Mouse (Mus musculus) lung, postnatal 0 days (tissue): ENCODE data around the gene Adgrg2.

Experiments
- CTCF ChIP-seq: IDR thresholded peaks from 2 replicates; pipeline ENCODE4 v1.5.1; 2016; ENCODE audit warnings: antibody characterized with exemption, mild to moderate bottlenecking
- EP300 ChIP-seq: IDR thresholded peaks from 2 replicates; pipeline ENCODE4 v1.6.1; 2016; ENCODE audit warnings: antibody characterized with exemption, mild to moderate bottlenecking, control low read depth

GRCm38 (mm10) chrX:160501095-160501494 is 110.6 kb downstream of the Adgrg2 start:
- TF ChIP-seq CTCF (no peak), EP300 (peak; percentile 64)
